Mouse (Mus musculus) heart, adult 2 months (tissue): ENCODE measurements around the gene 5730596B20Rik. TPM values are rescaled to one million over a fixed set of nuclear protein-coding genes. Genes with fewer than 3 reads are reported as not detected.

ENCODE experiments used
- DNase-seq, 2 experiments: peaks; one replicate each; pipeline ENCODE4 v3.0.0; 2021
- H3K27ac ChIP-seq: fragments of 200-600 bp; 2 replicates; pipeline ENCODE4 v1.8.1; 2022
- H3K27me3 ChIP-seq: fragments of 200-500 bp; 2 replicates; pipeline ENCODE4 v1.6.1; 2012; ENCODE audit warnings: mild to moderate bottlenecking, low read length, inconsistent platforms, mixed read lengths; ENCODE audit not compliant: control insufficient read depth, insufficient read depth
- H3K36me3 ChIP-seq: fragments of 200-500 bp; 2 replicates; pipeline ENCODE4 v1.6.1; 2012; ENCODE audit warnings: low read length, inconsistent platforms; ENCODE audit not compliant: control insufficient read depth, insufficient read depth
- H3K4me1 ChIP-seq: fragments of 200-500 bp; 2 replicates; pipeline ENCODE4 v1.6.1; 2011; ENCODE audit warnings: low read length; ENCODE audit not compliant: control insufficient read depth, insufficient read depth
- H3K4me3 ChIP-seq: fragments of 200-600 bp; 2 replicates; pipeline ENCODE4 v1.8.1; 2022
- H3K79me2 ChIP-seq: fragments of 200-500 bp; replicated peaks from 2 replicates; pipeline ENCODE4 v1.6.1; 2012; ENCODE audit warnings: mild to moderate bottlenecking, inconsistent platforms, low read length, moderate library complexity, mixed read lengths; ENCODE audit not compliant: control insufficient read depth, insufficient read depth
- H3K9ac ChIP-seq: fragments of 200-500 bp; 2 replicates; pipeline ENCODE4 v1.6.1; 2012; ENCODE audit warnings: low read depth, mild to moderate bottlenecking, control low read depth, inconsistent platforms, low read length, mixed read lengths
- CTCF ChIP-seq: fragments of 200-600 bp; IDR thresholded peaks from 2 replicates; pipeline ENCODE4 v1.8.1; 2022; ENCODE audit warnings: antibody characterized with exemption, mild to moderate bottlenecking, moderate library complexity
- EP300 ChIP-seq: fragments of 200-500 bp; IDR thresholded peaks from 2 replicates; pipeline ENCODE4 v1.6.1; 2011; ENCODE audit warnings: low read depth, low read length, control low read depth; ENCODE audit not compliant: insufficient read depth
- POLR2A ChIP-seq: fragments of 200-500 bp; IDR thresholded peaks from 2 replicates; pipeline ENCODE4 v1.6.1; 2011; ENCODE audit warnings: mild to moderate bottlenecking, low read depth, low read length, control low read depth; ENCODE audit not compliant: insufficient read depth
- WGBS: fragments of 180-500 bp; shearing (Covaris S2); methylation state at CpG from one replicate; pipeline ENCODE4 v1.1.7; 2018; 5-methylcytosine and 5-hydroxymethylcytosine counted together
- intact Hi-C: fragments of 180-260 bp; cut with DNase I; formaldehyde crosslinking; loops from one replicate; pipeline ENCODE4 v1.15.1; 2025
- microRNA-seq, 2 experiments: library from miRNA; unstranded; fragments of <30 nt; microRNA quantifications; one replicate each; pipeline ENCODE4 v1.2.0; 2021
- polyA plus RNA-seq: library from polyadenylated mRNA; depleted of rRNA; stranded (reverse); fragments of >200 nt; gene quantifications from 2 replicates; pipeline ENCODE4 v1.2.3, GENCODE M21; 2012; rRNA removed
- total RNA-seq, 2 experiments: library from RNA; stranded (reverse); gene quantifications; 2 replicates each; pipeline ENCODE4 v1.2.3; 2021

Gene 5730596B20Rik
- total and polyA plus RNA-seq, 3 experiments, result not detected

GRCm38 (mm10) chr6:52226569-52227257, 49.4 kb downstream of the 5730596B20Rik start:
- Histone ChIP-seq H3K9ac (no peak overlapping the region), H3K27me3 (peaks cover 42% of the 10 kb centered on the region)
- intact Hi-C loops, result no loop called here

GRCm38 (mm10) chr6:52227470-52228222, 50.3 kb downstream of the 5730596B20Rik start:
- Histone ChIP-seq H3K4me3 (no peak overlapping the region), H3K9ac (no peak overlapping the region), H3K79me2 (no peaks in the 10 kb centered on the region), H3K27me3 (peaks cover 44% of the 10 kb centered on the region), H3K27ac (no peak overlapping the region), H3K4me1 (no peaks in the 10 kb centered on the region; the same call in 1 of the 2 replicates), H3K36me3 (no peaks in the 10 kb centered on the region)
- intact Hi-C loops, result no loop called here
- DNase-seq, result no peak
- TF ChIP-seq POLR2A (no peak), EP300 (no peak), CTCF (no peak)
- WGBS, result 11% methylated on average over 11 of the region's 11 CpGs

More at GRCm38 (mm10) chr6:52226569-52227257, 49.4 kb downstream of the 5730596B20Rik start:
- Histone ChIP-seq H3K4me1 (no peaks in the 10 kb centered on the region), H3K4me3 (no peak overlapping the region), H3K79me2 (no peaks in the 10 kb centered on the region), H3K36me3 (no peaks in the 10 kb centered on the region), H3K27ac (no peak overlapping the region)
- WGBS, result 7% methylated on average over 26 of the region's 26 CpGs
- no peak for DNase-seq
- no peak for TF ChIP-seq EP300
- TF ChIP-seq CTCF, result no peak
- TF ChIP-seq POLR2A, result no peak

- H3K79me2 ChIP-seq, result no peaks in the 10 kb centered on the region
- WGBS, result 5% methylated on average over 38 of the region's 38 CpGs
- no peak overlapping the region for H3K9ac ChIP-seq
- no peaks in the 10 kb centered on the region; the same call in 1 of the 2 replicates for H3K4me1 ChIP-seq
- no peak overlapping the region for H3K27ac ChIP-seq
- H3K36me3 ChIP-seq, result no peaks in the 10 kb centered on the region
- no peak overlapping the region for H3K4me3 ChIP-seq
- peaks cover 52% of the 10 kb centered on the region for H3K27me3 ChIP-seq
- intact Hi-C loops, result no loop called here
- TF ChIP-seq POLR2A (no peak), CTCF (no peak), EP300 (no peak)
- peak in 1 of 2 experiments; percentile 10 for DNase-seq
These were observed 51.5 kb downstream of the 5730596B20Rik start for GRCm38 (mm10) chr6:52228475-52229465.

GRCm38 (mm10) chr6:52229558-52230416, 52.5 kb downstream of the 5730596B20Rik start:
- H3K4me3 ChIP-seq, result no peak overlapping the region

More at GRCm38 (mm10) chr6:52229558-52230416, 52.5 kb downstream of the 5730596B20Rik start:
- H3K4me1 ChIP-seq, result no peaks in the 10 kb centered on the region; the same call in 1 of the 2 replicates
- no peak overlapping the region for H3K9ac ChIP-seq
- H3K79me2 ChIP-seq, result no peaks in the 10 kb centered on the region
- 6% methylated on average over 44 of the region's 44 CpGs for WGBS
- H3K36me3 ChIP-seq, result no peaks in the 10 kb centered on the region
- no peak for TF ChIP-seq POLR2A
- TF ChIP-seq EP300, result no peak
- H3K27ac ChIP-seq, result no peak overlapping the region
- intact Hi-C loops, result no loop called here
- H3K27me3 ChIP-seq, result peaks cover 60% of the 10 kb centered on the region
- DNase-seq, result no peak

Small RNAs within 50 kb of the gene (microRNA-seq; reads per million reads assigned to microRNA genes)
- gene Mir196b, result 183 to 526 reads per million in 2 experiments

Other genes starting within 250 kb of the 5730596B20Rik start
- gene Skap2, start 164.9 kb upstream of the 5730596B20Rik start, total RNA-seq, result 1 to 10 TPM; 8.6 to 8.9 TPM
- 5.0 and 6.7 TPM in 2 replicates for gene Skap2, start 164.9 kb upstream of the 5730596B20Rik start, polyA plus RNA-seq
- under 1 TPM in 1 of 2 experiments, not detected in 1; 0.20 TPM for gene Hoxa1, start 19.2 kb upstream of the 5730596B20Rik start, total RNA-seq
- gene Hoxa1, start 19.2 kb upstream of the 5730596B20Rik start, polyA plus RNA-seq, result 0.32 and 0.43 TPM in 2 replicates
- under 1 TPM; 0.11 to 0.21 TPM for gene Hoxa2, start 12.7 kb upstream of the 5730596B20Rik start, total RNA-seq
- gene Hoxa2, start 12.7 kb upstream of the 5730596B20Rik start, polyA plus RNA-seq, result 0.84 TPM in 1 of 2 replicates, not detected in the other
- gene Hoxa4, start 14.3 kb downstream of the 5730596B20Rik start, total RNA-seq, result under 1 TPM; 0.14 to 0.34 TPM
- 0.76 and 0.84 TPM in 2 replicates for gene Hoxa4, start 14.3 kb downstream of the 5730596B20Rik start, polyA plus RNA-seq
- under 1 TPM; 0.26 to 0.45 TPM for gene Hoxa5, start 27.1 kb downstream of the 5730596B20Rik start, total RNA-seq
- gene Hoxa5, start 27.1 kb downstream of the 5730596B20Rik start, polyA plus RNA-seq, result 0.94 and 0.96 TPM in 2 replicates
- not detected for gene Hoxa6, start 31.2 kb downstream of the 5730596B20Rik start, total RNA-seq
- gene Hoxa6, start 31.2 kb downstream of the 5730596B20Rik start, polyA plus RNA-seq, result not detected in 2 replicates
- under 1 TPM; 0.55 to 0.76 TPM for gene Hoxa3, start 35.8 kb downstream of the 5730596B20Rik start, total RNA-seq
- gene Hoxa3, start 35.8 kb downstream of the 5730596B20Rik start, polyA plus RNA-seq, result 0.53 and 1.3 TPM in 2 replicates
- gene Gm28308, start 35.8 kb downstream of the 5730596B20Rik start, total RNA-seq, result not detected
- gene Gm28308, start 35.8 kb downstream of the 5730596B20Rik start, polyA plus RNA-seq, result not detected in 2 replicates
- under 1 TPM; 0.25 to 0.50 TPM for gene Hoxa7, start 44.4 kb downstream of the 5730596B20Rik start, total RNA-seq
- 0.26 and 0.31 TPM in 2 replicates for gene Hoxa7, start 44.4 kb downstream of the 5730596B20Rik start, polyA plus RNA-seq
- not detected for gene Hoxa9, start 53.6 kb downstream of the 5730596B20Rik start, total RNA-seq
- 0.04 and 0.06 TPM in 2 replicates for gene Hoxa9, start 53.6 kb downstream of the 5730596B20Rik start, polyA plus RNA-seq
- gene Hoxa10, start 63.4 kb downstream of the 5730596B20Rik start, total RNA-seq, result not detected
- not detected in 2 replicates for gene Hoxa10, start 63.4 kb downstream of the 5730596B20Rik start, polyA plus RNA-seq
- gene Hoxa11, start 68.3 kb downstream of the 5730596B20Rik start, total RNA-seq, result not detected
- gene Hoxa11, start 68.3 kb downstream of the 5730596B20Rik start, polyA plus RNA-seq, result not detected in 2 replicates
- not detected for gene Hoxa13, start 83.4 kb downstream of the 5730596B20Rik start, total RNA-seq
- not detected in 2 replicates for gene Hoxa13, start 83.4 kb downstream of the 5730596B20Rik start, polyA plus RNA-seq
- gene Evx1, start 136.0 kb downstream of the 5730596B20Rik start, total RNA-seq, result not detected
- not detected in 2 replicates for gene Evx1, start 136.0 kb downstream of the 5730596B20Rik start, polyA plus RNA-seq